Mouse (Mus musculus): Measurements from ENCODE around the gene Morf4l2. TPM values are rescaled to one million over a fixed set of nuclear protein-coding genes. Genes with fewer than 3 reads are reported as not detected.
"Not testable (repeated sequence)": the region's sequence is repeated elsewhere in the genome, so short reads cannot be mapped to it uniquely, and the experiment has no call there.

The Morf4l2 gene
- total RNA-seq, 4 experiments from 2014 or later: 290 to 312 (median 296) TPM

DNA sequence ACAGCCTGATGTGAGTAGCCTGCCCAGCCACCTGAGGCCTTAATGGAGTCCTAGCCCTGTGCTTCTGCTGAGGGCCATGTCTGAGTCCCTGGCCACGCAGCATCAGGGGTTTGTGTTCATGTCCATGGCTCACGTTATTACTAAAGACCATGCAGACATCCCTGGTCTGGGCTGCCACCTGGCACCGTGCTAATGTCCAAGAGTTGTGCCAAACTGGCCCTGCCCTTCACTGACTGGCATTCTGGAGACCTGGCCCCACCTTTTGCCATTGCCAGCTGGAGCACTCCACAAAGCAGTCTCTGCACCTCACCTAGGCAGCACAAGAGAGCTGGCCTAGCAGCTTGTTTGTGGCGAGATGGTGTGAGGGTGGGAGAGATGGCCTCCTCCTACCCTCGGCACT lies 50.3 kb downstream of the Morf4l2 start:
- no peak for DNase-seq

DNA sequence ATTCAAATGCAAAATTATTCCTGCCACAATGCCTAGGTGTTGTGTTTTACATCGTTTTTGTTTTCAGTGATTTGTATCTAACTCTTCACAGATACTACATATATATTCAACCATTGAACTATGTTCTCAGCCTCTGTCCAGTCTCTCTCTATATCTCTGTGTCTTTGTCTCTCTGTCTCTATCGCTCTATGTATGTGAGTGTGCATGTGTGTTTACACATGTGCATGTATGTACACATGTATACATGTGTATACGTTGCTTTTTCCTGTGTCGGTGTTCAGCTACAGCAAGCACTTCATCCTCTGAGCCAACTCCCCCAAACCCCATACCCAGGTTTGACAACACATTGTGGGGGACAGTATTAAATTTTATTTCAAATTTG lies 51.2 kb downstream of the Morf4l2 start:
- no peak for DNase-seq

DNA sequence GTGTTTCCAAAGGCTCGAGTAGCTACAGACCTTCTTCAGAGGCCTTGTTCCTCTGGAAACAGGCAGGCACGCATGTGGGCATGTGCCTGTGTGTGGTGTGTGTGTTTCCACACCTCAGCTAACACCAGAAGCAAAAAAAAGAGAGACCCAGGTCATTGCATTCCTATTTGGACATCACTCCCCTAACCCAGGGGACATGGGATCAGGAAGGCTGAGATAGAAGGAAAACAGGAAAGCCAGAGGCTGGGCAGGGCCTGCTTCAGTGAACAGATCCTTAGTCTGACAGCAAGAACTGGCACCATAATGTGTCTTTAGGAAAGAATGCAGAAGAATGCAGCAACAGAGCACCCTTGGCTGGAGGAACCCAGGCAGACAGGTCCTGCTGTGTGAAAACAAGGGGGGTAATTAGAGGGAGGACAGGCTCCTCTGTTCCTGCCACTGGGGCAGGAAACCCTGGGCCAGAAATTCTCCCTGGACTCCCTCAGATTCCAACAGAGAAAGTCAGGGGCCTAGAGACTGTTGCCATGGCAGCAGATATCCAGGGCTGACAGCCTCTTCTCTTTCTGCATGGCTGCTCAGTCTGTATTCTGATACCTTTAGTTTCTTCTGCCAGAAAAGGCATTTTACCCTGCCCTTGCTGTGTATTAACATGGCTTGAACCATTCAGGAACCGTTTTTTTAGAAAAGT lies 51.7 kb downstream of the Morf4l2 start:
- DNase-seq: not testable (repeated sequence)

Other genes starting within 250 kb of the Morf4l2 start
- not detected for gene Kir3dl1, start 225.7 kb downstream of the Morf4l2 start, total RNA-seq (2022)
- not detected for gene Kir3dl2, start 199.6 kb downstream of the Morf4l2 start, total RNA-seq (2022)
- 10 to 100 TPM; 26.8 to 52.9 (median 37.0) TPM for gene Tceal3, start 152.8 kb downstream of the Morf4l2 start, total RNA-seq (2022)
- 10 to 100 TPM in 2 of 4 experiments, 1 to 10 TPM in 2; 9.2 to 13.4 (median 11.3) TPM for gene Tceal1, start 35.7 kb downstream of the Morf4l2 start, total RNA-seq (2022)
- gene Glra4, start 36.5 kb upstream of the Morf4l2 start, total RNA-seq (2022): under 1 TPM in 1 of 4 experiments, not detected in 3; 0.18 TPM
- 1 to 10 TPM; 5.4 to 8.0 (median 6.9) TPM for gene Plp1, start 79.0 kb upstream of the Morf4l2 start, total RNA-seq (2022)
- gene Rab9b, start 125.1 kb upstream of the Morf4l2 start, total RNA-seq (2022): 1 to 10 TPM in 1 of 4 experiments, under 1 TPM in 3; 0.49 to 1.1 (median 0.69) TPM
- gene H2bfm, start 183.6 kb upstream of the Morf4l2 start, total RNA-seq (2022): not detected
- 10 to 100 TPM; 14.3 to 23.8 (median 18.6) TPM for gene Tmsb15b2, start 231.8 kb upstream of the Morf4l2 start, total RNA-seq (2022)
- 1 to 10 TPM; 1.2 to 2.6 (median 2.2) TPM for gene Tmsb15l, start 233.2 kb upstream of the Morf4l2 start, total RNA-seq (2022)
- 1 to 10 TPM; 1.0 to 9.8 (median 5.8) TPM for gene Tmsb15b1, start 233.2 kb upstream of the Morf4l2 start, total RNA-seq (2022)
- 10 to 100 TPM; 16.7 to 29.0 (median 22.0) TPM for gene Zcchc18, start 249.5 kb upstream of the Morf4l2 start, total RNA-seq (2022)